ENCODE assay signal across 16 mouse cellular contexts in genomic region chr13:37021575-37021974, GRCm38 (mm10). TPM values are rescaled to one million over a fixed set of nuclear protein-coding genes. Genes with fewer than 3 reads are reported as not detected.
DNase-seq lines count a peak whose midpoint lies in the region; ATAC-seq and TF ChIP-seq lines count a peak whose summit lies in the region.
"Had no signal": no experiment of that assay in that cellular context is flagged by ENCODE, and none has a peak within 500 bp of the region (broad histone marks: within the 10 kb centered on the region; RNA-seq: fewer than 3 reads in every experiment).

No protein-coding gene starts in this region.

- no peaks in the 10 kb centered on the region for H3K4me1 ChIP-seq in hindbrain, embryonic 13.5 days (replicated peaks)
- H3K4me1 ChIP-seq in midbrain, embryonic 13.5 days (replicated peaks): no peaks in the 10 kb centered on the region
- H3K4me1 ChIP-seq: embryonic facial prominence, embryonic 10.5 days; forebrain, embryonic 13.5 days; heart, embryonic 12.5 days; hindbrain, embryonic 15.5 days had no signal

- no peaks in the 10 kb centered on the region for H3K27me3 ChIP-seq in hindbrain, embryonic 13.5 days
- no peaks in the 10 kb centered on the region for H3K27me3 ChIP-seq in midbrain, embryonic 13.5 days
- H3K27me3 ChIP-seq: forebrain, embryonic 13.5 days; heart, embryonic 12.5 days; hindbrain, embryonic 15.5 days had no signal

- WGBS in hindbrain, embryonic 13.5 days: 92% methylated on average over 2 of the region's 2 CpGs
- WGBS in midbrain, embryonic 13.5 days: 82% methylated on average over 2 of the region's 2 CpGs

- no peak overlapping the region for H3K4me3 ChIP-seq in hindbrain, embryonic 13.5 days
- no peak overlapping the region for H3K4me3 ChIP-seq in midbrain, embryonic 13.5 days (replicated peaks)
- H3K4me3 ChIP-seq: embryonic facial prominence, embryonic 10.5 days; forebrain, embryonic 13.5 days; heart, adult 2 months; heart, embryonic 12.5 days; hindbrain, embryonic 10.5 days; hindbrain, embryonic 15.5 days had no signal

- no peak overlapping the region for H3K27ac ChIP-seq in hindbrain, embryonic 13.5 days
- no peak overlapping the region for H3K27ac ChIP-seq in midbrain, embryonic 13.5 days
- H3K27ac ChIP-seq: embryonic facial prominence, embryonic 10.5 days; forebrain, embryonic 13.5 days; heart, adult 2 months; hindbrain, embryonic 10.5 days; hindbrain, embryonic 15.5 days had no signal

- no peak for TF ChIP-seq POLR2A in brain, embryonic 14.5 days (IDR thresholded peaks at IDR 0.05; ENCODE audit: borderline replicate concordance, extremely low read depth, insufficient read depth, insufficient read length, poor library complexity, severe bottlenecking)

- DNase-seq in brain, embryonic 14.5 days (ENCODE audit: low read depth): peak; percentile 32
- DNase-seq in thymus, adult 18-20 months: peak; percentile 11 to 39
- peak; percentile 48 for DNase-seq in thymus, postnatal 14 days
- no peak for DNase-seq in left cerebral cortex, adult 8-10 months (ENCODE audit: low spot score in 2 of 2)
- DNase-seq: adrenal gland, postnatal 14 days; cerebellum, adult 2 months; cerebellum, postnatal 10 days; heart, adult 2 months had no signal

- TF ChIP-seq CTCF in brain, embryonic 14.5 days (IDR thresholded peaks at IDR 0.05; ENCODE audit: borderline replicate concordance, extremely low read depth, insufficient read depth, insufficient read length): no peak

- H3K4me2 ChIP-seq in hindbrain, embryonic 13.5 days: no peak overlapping the region
- no peak overlapping the region for H3K4me2 ChIP-seq in midbrain, embryonic 13.5 days (replicated peaks)
- H3K4me2 ChIP-seq: forebrain, embryonic 13.5 days; heart, embryonic 12.5 days; hindbrain, embryonic 15.5 days had no signal

- H3K9me3 ChIP-seq in hindbrain, embryonic 13.5 days: no peaks in the 10 kb centered on the region
- no peaks in the 10 kb centered on the region for H3K9me3 ChIP-seq in midbrain, embryonic 13.5 days
- H3K9me3 ChIP-seq: embryonic facial prominence, embryonic 10.5 days; forebrain, embryonic 13.5 days; heart, embryonic 12.5 days; hindbrain, embryonic 10.5 days; hindbrain, embryonic 15.5 days had no signal

- H3K36me3 ChIP-seq in hindbrain, embryonic 13.5 days: no peaks in the 10 kb centered on the region
- no peaks in the 10 kb centered on the region for H3K36me3 ChIP-seq in midbrain, embryonic 13.5 days
- H3K36me3 ChIP-seq: embryonic facial prominence, embryonic 10.5 days; heart, embryonic 12.5 days; hindbrain, embryonic 10.5 days; hindbrain, embryonic 15.5 days had no signal

- no peak for ATAC-seq in hindbrain, embryonic 13.5 days (ENCODE audit: low FRiP score)
- ATAC-seq in midbrain, embryonic 13.5 days: no peak
- ATAC-seq: forebrain, embryonic 13.5 days had no signal

- no peak overlapping the region for H3K9ac ChIP-seq in hindbrain, embryonic 13.5 days
- H3K9ac ChIP-seq in midbrain, embryonic 13.5 days (replicated peaks): no peak overlapping the region
- H3K9ac ChIP-seq: forebrain, embryonic 13.5 days; heart, embryonic 12.5 days; hindbrain, embryonic 15.5 days had no signal

RNA-seq across cellular contexts. Expression of gene F13a1, which starts 28.5 kb away (rescaled TPM):
- polyA plus RNA-seq in brain, embryonic 14.5 days (2012; rRNA removed): 4.3 and 6.0 TPM in 2 replicates
- 12.1 and 15.5 TPM in 2 replicates for polyA plus RNA-seq in hindbrain, embryonic 13.5 days (2015; fragmentation: Nextera tagmentation; extraction: Ambion mirVana)
- total RNA-seq in left cerebral cortex, adult 8-10 months (2022): 1 to 10 TPM; 2.1 to 3.5 (median 2.8) TPM
- polyA plus RNA-seq in midbrain, embryonic 13.5 days (2015; fragmentation: Nextera tagmentation; extraction: Ambion mirVana): 11.4 and 12.6 TPM in 2 replicates
- total RNA-seq: ES-E14 had no signal

Comparison
In these comparisons a context has a peak if more than half of its experiments do, and no peak if none do; other contexts are left out.
1. DNase-seq: peak in brain, embryonic 14.5 days (single experiment), thymus, adult 18-20 months (2 of 2) and thymus, postnatal 14 days (single experiment); none in left cerebral cortex, adult 8-10 months (0 of 2).